Mouse (Mus musculus) adrenal gland, postnatal 4 days (tissue): ENCODE results near the gene Poln. TPM values are rescaled to one million over a fixed set of nuclear protein-coding genes. Genes with fewer than 3 reads are reported as not detected.

ENCODE experiments used
- DNase-seq, 2 experiments: peaks; one replicate each; pipeline ENCODE4 v3.0.0; 2021 to 2022; ENCODE audit warnings: low spot score in 2 of 2, mixed read lengths in 2 of 2
- total RNA-seq, 2 experiments: library from RNA; stranded (reverse); gene quantifications; 2 replicates each; pipeline ENCODE4 v1.2.3; 2021

The Poln gene
- total RNA-seq, 2 experiments from 2014 or later = 1.4 to 3.4 TPM

- no peak for DNase-seq
Measured at GRCm38 (mm10) chr5:33995843-33996693, 173.2 kb downstream of the Poln start, which contains the start of gene Nat8l. TSS of gene Nat8l (plus strand) at chr5:33995984.

DNA sequence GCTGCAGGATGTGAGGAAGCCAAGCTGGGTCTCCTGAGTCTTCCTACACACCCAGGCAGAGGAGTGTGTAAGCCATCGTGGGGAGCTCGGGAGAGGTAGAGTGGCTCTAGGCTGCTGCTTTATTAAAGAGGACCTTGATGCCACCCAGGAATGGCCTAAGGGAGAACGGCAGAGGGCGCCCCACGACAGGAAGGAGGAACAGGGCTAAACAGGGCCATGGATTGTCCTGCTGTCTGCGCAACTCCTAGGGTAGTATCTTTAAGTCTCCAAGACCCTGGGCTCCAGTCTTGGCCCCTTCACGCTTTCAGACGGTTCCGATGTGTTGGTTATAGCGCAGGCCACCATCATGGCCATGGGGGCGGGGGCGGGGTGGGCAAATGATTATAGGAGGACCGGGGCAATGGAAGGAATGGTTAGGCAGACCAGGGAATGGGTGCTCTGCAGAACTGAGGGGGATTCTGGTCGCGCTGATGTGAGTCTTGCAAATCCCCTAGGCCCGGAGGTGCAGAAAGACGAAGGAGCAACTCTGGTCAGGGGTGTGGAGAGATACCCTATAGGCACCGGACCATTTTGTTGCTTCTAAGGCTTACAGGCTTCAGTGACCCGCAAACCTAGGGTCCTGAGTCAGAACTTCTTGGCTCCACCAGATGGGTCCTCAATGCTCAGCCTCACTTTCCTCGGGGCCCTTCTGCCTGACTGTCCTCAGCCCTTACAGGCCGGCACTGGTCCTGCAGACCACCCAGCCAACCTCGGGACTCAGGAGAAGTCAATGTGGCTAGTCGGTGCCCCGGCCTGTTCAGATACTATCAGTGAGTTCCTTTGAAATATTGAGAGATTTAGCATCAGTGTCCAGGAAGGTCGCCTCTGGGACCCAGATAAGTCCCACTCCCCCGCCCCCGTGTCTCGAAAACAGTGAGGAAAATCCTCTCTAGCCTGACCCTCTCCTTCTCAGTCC lies 174.3 kb downstream of the Poln start:
- DNase-seq = peak in 1 of 2 experiments; percentile 56

DNA sequence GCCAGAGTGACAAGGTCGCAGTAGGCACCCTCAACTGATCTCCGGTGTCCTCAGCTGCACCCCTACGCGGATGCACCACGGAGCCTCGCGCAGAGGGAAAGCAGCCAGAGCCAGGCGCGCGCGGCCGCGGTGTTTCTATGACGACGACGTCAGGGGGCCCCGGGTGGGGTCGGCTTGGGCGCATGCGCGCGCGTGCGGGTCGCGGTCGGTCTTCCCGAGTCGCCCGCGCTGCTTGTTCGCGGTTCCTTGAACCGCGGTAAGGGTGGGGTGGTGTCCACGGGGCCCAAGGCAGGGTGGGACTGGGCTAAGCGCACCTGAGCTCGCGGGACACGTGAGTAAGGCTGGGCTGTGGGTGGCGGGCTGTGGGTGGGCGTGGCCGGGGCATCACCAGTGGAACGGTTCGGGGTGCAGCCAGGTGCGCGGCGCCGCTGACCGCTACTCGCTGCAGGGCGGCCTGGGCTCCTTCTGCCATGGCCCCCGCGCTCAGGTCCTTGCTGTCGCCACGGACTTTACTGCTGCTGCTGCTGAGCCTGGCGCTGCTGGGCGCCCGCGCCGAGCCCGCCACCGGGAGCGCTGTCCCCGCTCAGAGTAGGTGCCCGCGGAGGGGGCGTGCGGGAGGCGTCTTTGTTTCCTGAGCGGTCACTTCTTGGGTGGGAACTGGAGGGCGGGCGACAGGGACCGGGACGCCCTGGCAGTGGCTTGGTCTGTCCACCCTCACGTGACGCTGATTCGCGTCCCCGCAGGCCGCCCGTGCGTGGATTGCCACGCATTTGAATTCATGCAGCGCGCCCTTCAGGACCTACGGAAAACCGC lies 185.7 kb downstream of the Poln start, which contains the start of gene Gm1673:
Gene Gm1673 (plus strand): TSS at position 125 of the 813 bp plus-strand sequence.
- DNase-seq = peak; percentile 80 to 82

DNA sequence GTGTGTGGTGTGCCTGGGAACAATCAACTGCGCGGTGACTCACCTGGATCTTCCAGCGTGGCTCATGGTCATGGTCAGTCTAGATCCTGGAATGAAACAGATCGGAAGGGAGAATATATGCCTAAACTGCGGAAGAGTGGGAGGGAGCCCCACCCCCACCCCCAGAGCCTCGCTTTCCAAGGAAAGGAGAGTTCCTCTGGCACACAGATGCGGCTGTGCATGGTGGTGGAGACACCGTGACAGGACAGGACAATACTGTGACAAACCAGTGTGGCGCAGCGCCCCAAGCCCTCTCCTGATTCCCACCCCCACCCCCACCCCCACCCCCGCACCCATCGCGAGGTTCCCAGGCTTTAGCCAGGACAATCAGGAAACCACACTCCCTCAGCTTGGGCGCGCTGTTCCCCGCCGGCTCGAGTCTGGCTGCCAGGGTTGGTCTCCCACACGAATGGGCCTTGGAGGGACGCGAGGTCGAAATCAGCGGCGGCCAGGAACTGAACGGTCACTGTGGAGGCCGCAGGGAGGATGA lies 186.5 kb downstream of the Poln start:
- no peak for DNase-seq

DNA sequence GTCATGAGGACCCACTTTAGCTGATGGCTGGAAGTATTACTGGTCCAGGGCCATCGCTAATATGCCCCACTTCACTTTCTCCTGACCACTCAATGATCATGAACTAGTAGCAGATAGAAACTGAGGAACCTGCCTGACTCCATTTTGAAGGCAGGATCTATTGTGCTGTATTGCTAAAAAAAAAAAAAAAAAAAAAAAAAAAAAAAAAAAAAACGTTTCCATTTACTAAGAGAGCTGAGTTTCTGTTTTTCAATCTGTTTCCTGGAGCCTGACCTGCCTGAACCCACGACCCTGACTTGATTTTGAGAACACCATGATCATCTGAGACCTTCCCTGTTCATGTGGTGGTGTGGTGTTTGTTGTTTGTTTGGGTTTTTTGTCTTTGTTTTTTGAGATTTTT lies 193.0 kb downstream of the Poln start:
- DNase-seq = no peak

DNA sequence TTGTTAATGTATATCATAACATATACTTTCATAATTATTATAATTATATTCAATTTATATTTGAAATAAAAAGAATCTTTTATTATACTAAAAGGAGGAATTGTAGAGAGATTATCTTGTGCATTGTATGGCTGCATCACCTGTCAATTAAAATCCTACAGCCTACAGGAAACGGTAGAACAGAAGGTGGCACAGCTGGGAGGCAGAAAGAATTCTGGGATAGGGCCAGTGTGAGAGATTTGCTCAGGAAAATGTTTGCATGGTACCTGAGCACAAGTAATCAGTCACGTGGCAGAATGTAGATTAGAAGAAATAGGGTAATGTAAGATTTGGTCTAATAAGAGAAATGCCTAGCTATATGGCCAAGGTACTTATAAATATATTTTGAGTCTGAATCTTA lies 194.5 kb downstream of the Poln start:
- no peak for DNase-seq

- DNase-seq = no peak
Measured at GRCm38 (mm10) chr5:33959382-33959781, 209.9 kb downstream of the Poln start.

Other genes with a start within 250 kb of the Poln start
- 10 to 100 TPM; 31.1 to 32.7 TPM for gene Nelfa, start 233.0 kb downstream of the Poln start, total RNA-seq
- 10 to 100 TPM; 37.0 to 39.1 TPM for gene Gm1673, start 186.0 kb downstream of the Poln start, total RNA-seq
- gene Nat8l, start 173.5 kb downstream of the Poln start, total RNA-seq = 1 to 10 TPM; 8.4 to 9.6 TPM
- gene Haus3, start 79 bp upstream of the Poln start, total RNA-seq = 10 to 100 TPM; 12.3 to 14.0 TPM
- gene Mxd4, start 18.3 kb upstream of the Poln start, total RNA-seq = 100 to 1,000 TPM; 145 to 158 TPM
- 1 to 10 TPM in 1 of 2 experiments, under 1 TPM in 1; 0.79 to 1.1 TPM for gene Zfyve28, start 119.0 kb upstream of the Poln start, total RNA-seq
- under 1 TPM in 1 of 2 experiments, not detected in 1; 0.14 TPM for gene Cfap99, start 119.2 kb upstream of the Poln start, total RNA-seq
- 100 to 1,000 TPM; 129 TPM for gene Rnf4, start 166.8 kb upstream of the Poln start, total RNA-seq
- gene Fam193a, start 200.5 kb upstream of the Poln start, total RNA-seq = 10 to 100 TPM; 40.4 to 42.5 TPM